Comparison of ENCODE assay signal across 7 mouse cellular contexts in genomic region chr16:93884086-93884721, GRCm38 (mm10). TPM values are rescaled to one million over a fixed set of nuclear protein-coding genes. Genes with fewer than 3 reads are reported as not detected.
DNase-seq lines count a peak whose midpoint lies in the region; ATAC-seq and TF ChIP-seq lines count a peak whose summit lies in the region.

No protein-coding gene starts in this region.

- H3K4me3 ChIP-seq in E14TG2a.4 (replicated peaks; ENCODE audit: low read length), result peak overlapping the region; percentile 97
- H3K4me3 ChIP-seq in kidney, postnatal 0 days (replicated peaks; ENCODE audit: low read depth, low read length), result peak overlapping the region; percentile 87
- peak overlapping the region; percentile 81 for H3K4me3 ChIP-seq in midbrain, embryonic 11.5 days (ENCODE audit: low read depth, low read length)

- DNase-seq in 416B (ENCODE audit: low read depth), result peak; percentile 58
- peak; percentile 53 to 57 for DNase-seq in cerebellum, postnatal 10 days
- DNase-seq in kidney, postnatal 0 days (ENCODE audit: low spot score), result peak; percentile 37
- DNase-seq in midbrain, embryonic 11.5 days (ENCODE audit: low spot score, missing footprints), result no peak
- DNase-seq in left cerebral cortex, postnatal 36 days (ENCODE audit: low spot score in 2 of 2), result no peak

- peaks cover 43% of the 10 kb centered on the region for H3K36me3 ChIP-seq in E14TG2a.4 (ENCODE audit: insufficient read depth, low read length)
- H3K36me3 ChIP-seq in kidney, postnatal 0 days (ENCODE audit: insufficient read depth, low read length), result peaks cover 14% of the 10 kb centered on the region; the same call in 1 of the 2 replicates
- H3K36me3 ChIP-seq in midbrain, embryonic 11.5 days (ENCODE audit: control insufficient read depth, insufficient read depth, low read length), result peaks cover 7% of the 10 kb centered on the region; the same call in 1 of the 2 replicates

- peaks cover 62% of the 10 kb centered on the region for H3K4me1 ChIP-seq in E14TG2a.4 (replicated peaks; ENCODE audit: low read depth, low read length)
- 0 out of 2 replicates have a peak, but pooled peaks cover 4% of the 10 kb centered on the region for H3K4me1 ChIP-seq in kidney, postnatal 0 days (replicated peaks; ENCODE audit: insufficient read depth, low read length)
- peaks cover 13% of the 10 kb centered on the region for H3K4me1 ChIP-seq in midbrain, embryonic 11.5 days (ENCODE audit: control insufficient read depth, insufficient read depth, low read length)

- H3K4me2 ChIP-seq in kidney, postnatal 0 days (ENCODE audit: low read length), result peak overlapping the region; percentile 84
- H3K4me2 ChIP-seq in midbrain, embryonic 11.5 days, result peak overlapping the region; percentile 93

- intact Hi-C loops in left cerebral cortex, postnatal 36 days (cut with DNase I), result no loop called here

- H3K27ac ChIP-seq in kidney, postnatal 0 days, result peak overlapping the region; percentile 15; the same call in 1 of the 2 replicates
- no peak overlapping the region for H3K27ac ChIP-seq in midbrain, embryonic 11.5 days (ENCODE audit: low read depth, low read length)

- no peaks in the 10 kb centered on the region for H3K27me3 ChIP-seq in E14TG2a.4 (ENCODE audit: insufficient read depth, low read length)
- H3K27me3 ChIP-seq in kidney, postnatal 0 days (ENCODE audit: insufficient read depth, low read length), result no peaks in the 10 kb centered on the region
- no peaks in the 10 kb centered on the region for H3K27me3 ChIP-seq in midbrain, embryonic 11.5 days (ENCODE audit: control insufficient read depth, insufficient read depth, low read length)

- H3K9me3 ChIP-seq in E14TG2a.4 (ENCODE audit: low read length), result no peaks in the 10 kb centered on the region
- no peaks in the 10 kb centered on the region for H3K9me3 ChIP-seq in kidney, postnatal 0 days (replicated peaks; ENCODE audit: low read length)
- H3K9me3 ChIP-seq in midbrain, embryonic 11.5 days (ENCODE audit: control insufficient read depth, low read length), result no peaks in the 10 kb centered on the region

- TF ChIP-seq CTCF in E14TG2a.4 (conservative IDR thresholded peaks at IDR 0.05; ENCODE audit: low read length), result no peak
- no peak for TF ChIP-seq CTCF in kidney, postnatal 0 days (IDR thresholded peaks at IDR 0.05; ENCODE audit: low read depth)

- H3K9ac ChIP-seq in kidney, postnatal 0 days (ENCODE audit: low read depth, low read length), result peak overlapping the region; percentile 60
- H3K9ac ChIP-seq in midbrain, embryonic 11.5 days (ENCODE audit: low read length), result peak overlapping the region; percentile 79

- ATAC-seq in granulocyte monocyte progenitor cell, adult 5-6 weeks (replicated peaks; ENCODE audit: poor library complexity, severe bottlenecking), result 0 out of 2 replicates have a peak, but pooled peaks have one; percentile 8
- ATAC-seq in kidney, postnatal 0 days (replicated peaks; ENCODE audit: low FRiP score, low read depth), result peak; percentile 15
- peak; percentile 9 for ATAC-seq in midbrain, embryonic 11.5 days (ENCODE audit: low FRiP score)

- WGBS in kidney, postnatal 0 days, result under 1% methylated on average over 43 of the region's 43 CpGs
- under 1% methylated on average over 43 of the region's 43 CpGs for WGBS in midbrain, embryonic 11.5 days

RNA-seq across cellular contexts. Expression of gene Chaf1b, which starts 0.5 kb away (rescaled TPM):
- 50.8 and 68.0 TPM in 2 replicates for total RNA-seq in granulocyte monocyte progenitor cell, adult 5-6 weeks (2014; fragmentation: Nextera tagmentation)
- 50.6 and 73.7 TPM in 2 replicates for total RNA-seq in granulocyte monocyte progenitor cell, adult 5-6 weeks (2017)
- 43.8 and 49.2 TPM in 2 replicates for polyA plus RNA-seq in kidney, postnatal 0 days (2015; fragmentation: Nextera tagmentation; extraction: Ambion mirVana)
- 99.8 and 102 TPM in 2 replicates for polyA plus RNA-seq in midbrain, embryonic 11.5 days (2014; fragmentation: Nextera tagmentation; extraction: Ambion mirVana)
- total RNA-seq in left cerebral cortex, postnatal 36 days (2021), result 1 to 10 TPM in 1 of 2 experiments, under 1 TPM in 1; 0.84 to 1.6 TPM

RNA-seq across cellular contexts. Expression of gene Morc3, which starts 52.3 kb away (rescaled TPM):
- total RNA-seq in granulocyte monocyte progenitor cell, adult 5-6 weeks (2014; fragmentation: Nextera tagmentation), result 74.0 and 110 TPM in 2 replicates
- 172 and 330 TPM in 2 replicates for total RNA-seq in granulocyte monocyte progenitor cell, adult 5-6 weeks (2017)
- polyA plus RNA-seq in kidney, postnatal 0 days (2015; fragmentation: Nextera tagmentation; extraction: Ambion mirVana), result 26.8 and 27.0 TPM in 2 replicates
- polyA plus RNA-seq in midbrain, embryonic 11.5 days (2014; fragmentation: Nextera tagmentation; extraction: Ambion mirVana), result 27.7 and 29.6 TPM in 2 replicates
- 10 to 100 TPM; 21.6 to 33.0 TPM for total RNA-seq in left cerebral cortex, postnatal 36 days (2021)

Comparison
In these comparisons a context has a peak if more than half of its experiments do, and no peak if none do; other contexts are left out.
1. DNase-seq: peak in 416B (single experiment), cerebellum, postnatal 10 days (2 of 2) and kidney, postnatal 0 days (single experiment); none in midbrain, embryonic 11.5 days (single experiment) and left cerebral cortex, postnatal 36 days (0 of 2).
2. RNA of gene Chaf1b, which starts 0.5 kb away (total RNA-seq): 50.6 to 73.7 TPM in granulocyte monocyte progenitor cell, adult 5-6 weeks; 0.84 to 1.6 TPM in left cerebral cortex, postnatal 36 days; every median in the first group is over 10 times any median in the second.
3. Peak in every context shown above with its lines, with median percentiles within 50 percentile points of each other: H3K4me3 ChIP-seq and ATAC-seq.